Comparison of ENCODE assay signal across 8 mouse cellular contexts in genomic region chr4:129743494-129743893, GRCm38 (mm10). TPM values are rescaled to one million over a fixed set of nuclear protein-coding genes. Genes with fewer than 3 reads are reported as not detected.
DNase-seq lines count a peak whose midpoint lies in the region; ATAC-seq and TF ChIP-seq lines count a peak whose summit lies in the region.

No protein-coding gene starts in this region.

- peak overlapping the region; percentile 77 for H3K4me2 ChIP-seq in lung, embryonic 14.5 days
- H3K4me2 ChIP-seq in embryonic facial prominence, embryonic 14.5 days (ENCODE audit: low read depth, low read length) = peak overlapping the region; percentile 62
- H3K4me2 ChIP-seq in limb, embryonic 11.5 days (ENCODE audit: low read depth, severe bottlenecking) = peak overlapping the region; percentile 53

- H3K9me3 ChIP-seq in lung, embryonic 14.5 days (ENCODE audit: low read depth, low read length) = no peaks in the 10 kb centered on the region
- H3K9me3 ChIP-seq in embryonic facial prominence, embryonic 14.5 days (ENCODE audit: control insufficient read depth, low read length) = no peaks in the 10 kb centered on the region
- no peaks in the 10 kb centered on the region for H3K9me3 ChIP-seq in limb, embryonic 11.5 days (ENCODE audit: control insufficient read depth, low read length)

- peaks cover 11% of the 10 kb centered on the region for H3K4me1 ChIP-seq in lung, embryonic 14.5 days (ENCODE audit: insufficient read depth)
- H3K4me1 ChIP-seq in embryonic facial prominence, embryonic 14.5 days (ENCODE audit: control insufficient read depth, insufficient read depth, low read length) = peaks cover 19% of the 10 kb centered on the region
- H3K4me1 ChIP-seq in limb, embryonic 11.5 days (ENCODE audit: control insufficient read depth, insufficient read depth, low read length) = peaks cover 9% of the 10 kb centered on the region

- H3K27ac ChIP-seq in lung, embryonic 14.5 days (ENCODE audit: low read depth) = peak overlapping the region; percentile 99
- H3K27ac ChIP-seq in embryonic facial prominence, embryonic 14.5 days (replicated peaks; ENCODE audit: low read depth, low read length) = peak overlapping the region; percentile 99
- peak overlapping the region; percentile 99 for H3K27ac ChIP-seq in limb, embryonic 11.5 days (replicated peaks; ENCODE audit: low read depth, low read length)

- peaks cover 11% of the 10 kb centered on the region for H3K36me3 ChIP-seq in lung, embryonic 14.5 days (ENCODE audit: insufficient read depth)
- H3K36me3 ChIP-seq in embryonic facial prominence, embryonic 14.5 days (ENCODE audit: control insufficient read depth, insufficient read depth, low read length) = 0 out of 2 replicates have a peak, but pooled peaks cover 4% of the 10 kb centered on the region
- peaks cover 2% of the 10 kb centered on the region; the same call in 1 of the 2 replicates for H3K36me3 ChIP-seq in limb, embryonic 11.5 days (ENCODE audit: control insufficient read depth, insufficient read depth, low read length)

- no peaks in the 10 kb centered on the region for H3K27me3 ChIP-seq in lung, embryonic 14.5 days (ENCODE audit: insufficient read depth, low read length)
- no peaks in the 10 kb centered on the region for H3K27me3 ChIP-seq in embryonic facial prominence, embryonic 14.5 days (replicated peaks; ENCODE audit: control insufficient read depth, insufficient read depth, low read length)
- no peaks in the 10 kb centered on the region for H3K27me3 ChIP-seq in limb, embryonic 11.5 days (ENCODE audit: control insufficient read depth, insufficient read depth, low read length)

- DNase-seq in lung, embryonic 14.5 days = no peak
- no peak for DNase-seq in lung, postnatal 25 days (ENCODE audit: low spot score)
- no peak for DNase-seq in embryonic facial prominence, embryonic 14.5 days (ENCODE audit: low spot score)
- DNase-seq in limb, embryonic 11.5 days (ENCODE audit: low spot score) = peak; percentile 32
- DNase-seq in retina, embryonic 14.5 days (ENCODE audit: low spot score) = peak; percentile 16
- no peak for DNase-seq in cerebellum, adult 18-20 months
- no peak for DNase-seq in cerebellum, postnatal 36 days
- no peak for DNase-seq in adipocyte (ENCODE audit: low spot score)

- TF ChIP-seq CTCF in lung, embryonic 14.5 days (IDR thresholded peaks at IDR 0.05; ENCODE audit: low read depth) = no peak

- H3K4me3 ChIP-seq in lung, embryonic 14.5 days (ENCODE audit: low read depth, low read length) = peak overlapping the region; percentile 99
- H3K4me3 ChIP-seq in embryonic facial prominence, embryonic 14.5 days (ENCODE audit: low read depth, low read length) = peak overlapping the region; percentile 90
- peak overlapping the region; percentile 78; the same call in 1 of the 2 replicates for H3K4me3 ChIP-seq in limb, embryonic 11.5 days (ENCODE audit: low read depth, low read length)

- 43% methylated on average over 2 of the region's 2 CpGs for WGBS in lung, embryonic 14.5 days
- WGBS in embryonic facial prominence, embryonic 14.5 days = 43% methylated on average over 2 of the region's 2 CpGs
- 26% methylated on average over 2 of the region's 2 CpGs for WGBS in limb, embryonic 11.5 days

- H3K9ac ChIP-seq in lung, embryonic 14.5 days = peak overlapping the region; percentile 72
- peak overlapping the region; percentile 85 for H3K9ac ChIP-seq in embryonic facial prominence, embryonic 14.5 days (ENCODE audit: low read depth, low read length)
- H3K9ac ChIP-seq in limb, embryonic 11.5 days (ENCODE audit: low read length) = peak overlapping the region; percentile 97

- no peak for ATAC-seq in lung, embryonic 14.5 days (ENCODE audit: insufficient read depth)
- no peak for ATAC-seq in embryonic facial prominence, embryonic 14.5 days (ENCODE audit: low read depth)
- no peak for ATAC-seq in limb, embryonic 11.5 days (ENCODE audit: insufficient number of reproducible peaks, low FRiP score, low TSS enrichment, low read depth)

RNA-seq across cellular contexts. Expression of gene Khdrbs1, which starts 1.4 kb away (rescaled TPM):
- polyA plus RNA-seq in lung, embryonic 14.5 days (2014; fragmentation: Nextera tagmentation; extraction: Ambion mirVana) = 139 and 144 TPM in 2 replicates
- 94.2 and 104 TPM in 2 replicates for polyA plus RNA-seq in embryonic facial prominence, embryonic 14.5 days (2014; fragmentation: Nextera tagmentation; extraction: Ambion mirVana)
- polyA plus RNA-seq in limb, embryonic 11.5 days (2014; fragmentation: Nextera tagmentation; extraction: Ambion mirVana) = 162 and 189 TPM in 2 replicates

RNA-seq across cellular contexts. Expression of gene Tmem39b, which starts 46.9 kb away (rescaled TPM):
- 28.7 TPM in 2 replicates for polyA plus RNA-seq in lung, embryonic 14.5 days (2014; fragmentation: Nextera tagmentation; extraction: Ambion mirVana)
- 22.1 and 25.0 TPM in 2 replicates for polyA plus RNA-seq in embryonic facial prominence, embryonic 14.5 days (2014; fragmentation: Nextera tagmentation; extraction: Ambion mirVana)
- polyA plus RNA-seq in limb, embryonic 11.5 days (2014; fragmentation: Nextera tagmentation; extraction: Ambion mirVana) = 35.5 and 47.3 TPM in 2 replicates

Comparison
In these comparisons a context has a peak if more than half of its experiments do, and no peak if none do; other contexts are left out.
1. DNase-seq: peak in limb, embryonic 11.5 days (single experiment) and retina, embryonic 14.5 days (single experiment); none in lung, embryonic 14.5 days (single experiment), lung, postnatal 25 days (single experiment), embryonic facial prominence, embryonic 14.5 days (single experiment), cerebellum, adult 18-20 months (0 of 2), cerebellum, postnatal 36 days (0 of 2) and adipocyte (single experiment).
2. Peak in every context shown above with its lines, with median percentiles within 50 percentile points of each other: H3K27ac ChIP-seq, H3K4me2 ChIP-seq, H3K4me3 ChIP-seq and H3K9ac ChIP-seq.